23 mouse cellular contexts compared by ENCODE assay signal in the genomic region with DNA sequence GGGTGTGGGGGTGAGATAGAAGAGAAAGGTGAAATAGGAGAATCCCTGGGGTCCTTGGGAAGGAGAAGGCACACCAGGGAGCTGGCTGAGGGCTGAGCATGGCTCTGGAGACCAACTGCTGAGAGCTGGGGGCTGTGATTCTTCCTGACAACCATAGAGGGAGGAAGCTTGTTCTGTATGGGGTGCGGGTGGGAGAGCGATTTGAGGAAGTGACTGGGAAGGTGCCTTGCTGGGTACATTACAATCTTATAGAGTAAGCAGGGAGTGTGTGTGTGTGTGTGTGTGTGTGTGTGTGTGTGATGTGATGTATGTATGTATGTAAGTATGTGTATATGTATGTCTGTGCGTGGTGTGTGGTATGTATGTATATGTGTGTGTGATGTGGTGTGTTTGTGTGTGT. TPM values are rescaled to one million over a fixed set of nuclear protein-coding genes. Genes with fewer than 3 reads are reported as not detected.
DNase-seq lines count a peak whose midpoint lies in the region; ATAC-seq lines count a peak whose summit lies in the region.
"Had no signal": no experiment of that assay in that cellular context is flagged by ENCODE, and none has a peak within 500 bp of the region (broad histone marks: within the 10 kb centered on the region; RNA-seq: fewer than 3 reads in every experiment).

No protein-coding gene starts in this region.

- peak; percentile 22 for DNase-seq in thymus, postnatal 4 days
- no peak for DNase-seq in thymus, postnatal 10 days (ENCODE audit: low spot score in 2 of 2)
- DNase-seq in gastrocnemius, postnatal 10 days = no peak
- DNase-seq in right cerebral cortex, postnatal 10 days (ENCODE audit: low spot score in 2 of 2) = no peak
- DNase-seq: adrenal gland, postnatal 14 days; cerebellum, adult 11-12 months; cerebellum, postnatal 25 days; forebrain, postnatal 0 days; kidney, adult 2 months; kidney, postnatal 10 days; liver, embryonic 13.5 days; thymus, postnatal 36 days had no signal

- H3K4me1 ChIP-seq in hindbrain, embryonic 13.5 days (replicated peaks) = peaks cover 26% of the 10 kb centered on the region
- peaks cover 3% of the 10 kb centered on the region for H3K4me1 ChIP-seq in hindbrain, embryonic 16.5 days (ENCODE audit: control insufficient read depth, insufficient read depth, low read depth, low read length)
- H3K4me1 ChIP-seq: embryonic facial prominence, embryonic 12.5 days; heart, embryonic 15.5 days; liver, embryonic 13.5 days had no signal

- no peaks in the 10 kb centered on the region for H3K9me3 ChIP-seq in hindbrain, embryonic 13.5 days
- no peaks in the 10 kb centered on the region for H3K9me3 ChIP-seq in hindbrain, embryonic 16.5 days (ENCODE audit: control insufficient read depth, low read length)
- H3K9me3 ChIP-seq: embryonic facial prominence, embryonic 12.5 days; heart, embryonic 15.5 days; limb, embryonic 12.5 days; liver, embryonic 13.5 days; megakaryocyte, embryonic 14.5 days had no signal

- ATAC-seq in hindbrain, embryonic 13.5 days (ENCODE audit: low FRiP score) = no peak
- ATAC-seq in hindbrain, embryonic 16.5 days = no peak
- ATAC-seq in granulocyte monocyte progenitor cell, adult 5-6 weeks (replicated peaks; ENCODE audit: poor library complexity, severe bottlenecking) = peak; percentile 90
- ATAC-seq: forebrain, postnatal 0 days; inflammation-experienced regulatory T-cells, adult 6 months; midbrain, embryonic 16.5 days had no signal

- 0 out of 2 replicates have a peak, but pooled peaks cover 4% of the 10 kb centered on the region for H3K27me3 ChIP-seq in hindbrain, embryonic 13.5 days
- H3K27me3 ChIP-seq in hindbrain, embryonic 16.5 days (replicated peaks; ENCODE audit: control insufficient read depth, insufficient read depth, low read length) = no peaks in the 10 kb centered on the region
- H3K27me3 ChIP-seq: embryonic facial prominence, embryonic 12.5 days; heart, embryonic 15.5 days; liver, embryonic 13.5 days had no signal

- peak overlapping the region; percentile 67; the same call in 1 of the 2 replicates for H3K27ac ChIP-seq in hindbrain, embryonic 13.5 days
- no peak overlapping the region for H3K27ac ChIP-seq in hindbrain, embryonic 16.5 days (ENCODE audit: low read depth, low read length)
- H3K27ac ChIP-seq: embryonic facial prominence, embryonic 12.5 days; heart, embryonic 15.5 days; limb, embryonic 12.5 days; liver, embryonic 13.5 days had no signal

- H3K36me3 ChIP-seq in hindbrain, embryonic 13.5 days = no peaks in the 10 kb centered on the region
- no peaks in the 10 kb centered on the region for H3K36me3 ChIP-seq in hindbrain, embryonic 16.5 days (ENCODE audit: control insufficient read depth, insufficient read depth, low read length)
- H3K36me3 ChIP-seq: embryonic facial prominence, embryonic 12.5 days; heart, embryonic 15.5 days; limb, embryonic 12.5 days; liver, embryonic 13.5 days had no signal

- H3K4me2 ChIP-seq in hindbrain, embryonic 13.5 days = no peak overlapping the region
- H3K4me2 ChIP-seq in hindbrain, embryonic 16.5 days (ENCODE audit: low read length) = no peak overlapping the region
- H3K4me2 ChIP-seq: embryonic facial prominence, embryonic 12.5 days; heart, embryonic 15.5 days; limb, embryonic 12.5 days; liver, embryonic 13.5 days had no signal

- WGBS in hindbrain, embryonic 13.5 days = 87% methylated on average over 3 of the region's 3 CpGs
- WGBS in hindbrain, embryonic 16.5 days = 81% methylated on average over 3 of the region's 3 CpGs

- H3K4me3 ChIP-seq in hindbrain, embryonic 13.5 days = no peak overlapping the region
- H3K4me3 ChIP-seq in hindbrain, embryonic 16.5 days (ENCODE audit: low read length) = no peak overlapping the region
- H3K4me3 ChIP-seq: embryonic facial prominence, embryonic 12.5 days; erythroblast, embryonic 14.5 days; heart, embryonic 15.5 days; limb, embryonic 12.5 days; liver, embryonic 13.5 days; megakaryocyte, embryonic 14.5 days had no signal

- H3K9ac ChIP-seq in hindbrain, embryonic 13.5 days = no peak overlapping the region
- H3K9ac ChIP-seq in hindbrain, embryonic 16.5 days (ENCODE audit: low read depth, low read length) = no peak overlapping the region
- H3K9ac ChIP-seq: embryonic facial prominence, embryonic 12.5 days; forebrain, postnatal 0 days; heart, embryonic 15.5 days; limb, embryonic 12.5 days; liver, embryonic 13.5 days had no signal

RNA-seq across cellular contexts. Expression of a gene that starts 58.9 kb away (rescaled TPM):
- 58.1 and 62.7 TPM in 2 replicates for polyA plus RNA-seq in hindbrain, embryonic 13.5 days (2015; fragmentation: Nextera tagmentation; extraction: Ambion mirVana)
- 127 and 139 TPM in 2 replicates for polyA plus RNA-seq in hindbrain, embryonic 16.5 days (2015; fragmentation: Nextera tagmentation; extraction: Ambion mirVana)
- total RNA-seq in granulocyte monocyte progenitor cell, adult 5-6 weeks (2014; fragmentation: Nextera tagmentation) = 22.6 and 25.8 TPM in 2 replicates
- 21.4 and 27.1 TPM in 2 replicates for total RNA-seq in granulocyte monocyte progenitor cell, adult 5-6 weeks (2017)
- total RNA-seq in gastrocnemius, postnatal 10 days (2021) = 1 to 10 TPM; 2.9 to 4.2 TPM
- total RNA-seq: MEL had no signal
- polyA plus RNA-seq: erythroblast, embryonic 14.5 days had no signal

Comparison
In these comparisons a context has a peak if more than half of its experiments do, and no peak if none do; other contexts are left out.
1. RNA of a gene that starts 58.9 kb away (total RNA-seq): 21.4 to 27.1 TPM in granulocyte monocyte progenitor cell, adult 5-6 weeks; 2.9 to 4.2 TPM in gastrocnemius, postnatal 10 days; every median in the first group is over 4 times any median in the second.